Mouse (Mus musculus) inflammation-experienced regulatory T-cells, adult 6 months (primary cell): Measurements from ENCODE around the gene Prcp. TPM values are rescaled to one million over a fixed set of nuclear protein-coding genes. Genes with fewer than 3 reads are reported as not detected.

Experiments
- ATAC-seq: one replicate; pipeline ENCODE4 v1.8.0; 2017
- polyA plus RNA-seq, 3 experiments: library from polyadenylated mRNA; unstranded; fragments of 100-300 nt; shearing (Covaris generic); gene quantifications; one replicate each; pipeline ENCODE4 v1.2.1; 2017

The Prcp gene
- polyA plus RNA-seq, 3 experiments from 2014 or later, result 17.7 to 28.8 (median 26.7) TPM

DNA sequence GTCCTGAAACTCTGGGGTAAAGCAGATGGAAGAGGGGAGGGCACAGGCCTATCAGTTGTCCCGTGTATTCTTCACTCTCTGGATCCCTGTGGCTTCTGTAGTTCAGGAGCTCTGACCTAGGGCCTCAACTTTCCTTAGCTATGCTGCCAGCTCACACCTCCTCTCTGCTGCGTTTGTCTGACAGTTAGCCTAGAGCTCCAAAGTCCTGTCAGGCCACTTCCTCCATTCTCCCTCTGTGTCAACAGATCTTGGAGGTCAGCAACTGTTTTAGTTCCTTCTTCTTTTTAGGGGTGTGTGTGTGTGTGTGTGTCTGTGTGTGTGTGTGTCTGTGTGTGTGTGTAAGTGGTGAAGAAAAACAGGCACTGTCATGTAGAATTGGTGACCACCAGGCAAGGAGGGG lies 106.5 kb downstream of the Prcp start:
- ATAC-seq, result no peak

DNA sequence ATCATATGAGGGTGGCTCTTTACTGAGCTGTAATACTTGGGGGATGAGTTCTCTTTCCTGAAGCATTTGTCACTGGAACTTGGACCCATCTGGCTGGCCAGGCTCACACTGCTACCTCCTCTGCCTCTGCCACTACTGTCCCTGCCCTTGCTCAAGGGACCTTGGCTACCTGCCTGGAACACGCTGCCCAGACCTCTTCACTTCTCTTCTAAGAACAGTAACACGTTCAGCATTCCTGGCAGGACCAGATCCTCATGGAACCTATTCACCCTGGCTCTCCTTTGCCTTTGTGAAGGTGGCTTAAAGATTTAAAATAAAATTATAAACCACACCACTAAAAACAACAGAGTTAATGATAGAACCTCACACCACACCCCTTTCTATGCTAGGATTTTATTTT lies 107.6 kb downstream of the Prcp start:
- ATAC-seq, result no peak

Other genes starting within 250 kb of the Prcp start
- gene Ankrd42, start 237.3 kb upstream of the Prcp start, polyA plus RNA-seq, result not detected
- gene Pcf11, start 204.5 kb upstream of the Prcp start, polyA plus RNA-seq, result 10 to 100 TPM; 27.2 to 49.8 (median 36.4) TPM
- under 1 TPM in 2 of 3 experiments, not detected in 1; 0.35 to 0.49 TPM for gene Rab30, start 132.9 kb upstream of the Prcp start, polyA plus RNA-seq
- gene Ddias, start 223 bp upstream of the Prcp start, polyA plus RNA-seq, result 10 to 100 TPM in 1 of 3 experiments, 1 to 10 TPM in 2; 2.2 to 14.0 (median 4.4) TPM
- not detected for gene Fam181b, start 205.4 kb downstream of the Prcp start, polyA plus RNA-seq